Mouse (Mus musculus) B cell, adult 67 days (primary cell): Measurements from ENCODE around the gene Gm14393. TPM values are rescaled to one million over a fixed set of nuclear protein-coding genes. Genes with fewer than 3 reads are reported as not detected.

Source experiments
- total RNA-seq, 2 experiments: library from RNA; stranded (reverse); gene quantifications; 4 replicates each; pipeline ENCODE4 v1.2.4; 2023

Gene Gm14393
- total RNA-seq: not detected

GRCm38 (mm10) chr2:175067681-175068261 lies at the start of gene Gm14393:
Gm14393 (minus strand) TSS chr2:175067781.

Other genes with a start within 250 kb of the Gm14393 start
- gene Gm14444, start 57.5 kb downstream of the Gm14393 start, total RNA-seq: not detected
- 1 to 10 TPM; 1.5 to 1.9 TPM for gene Gm14399, start 74.2 kb upstream of the Gm14393 start, total RNA-seq
- under 1 TPM; 0.20 to 0.30 TPM for gene Gm14443, start 108.1 kb upstream of the Gm14393 start, total RNA-seq
- gene Gm14391, start 139.1 kb upstream of the Gm14393 start, total RNA-seq: 10 to 100 TPM; 14.5 to 22.2 TPM
- 1 to 10 TPM; 2.1 to 2.5 TPM for gene Gm14440, start 207.3 kb upstream of the Gm14393 start, total RNA-seq